Mouse (Mus musculus): ENCODE measurements at regions not wholly inside any gene's neighbourhood (a gene's known extent, or its start where the extent isn't known, plus 50 kb on each side); places are given as distances from the start of the nearest gene placed in this dataset.

GRCm38 (mm10) chr11:91206470-91206869 lies 370.9 kb downstream of the Kif2b start:
- no peak overlapping the region for H3K4me3 ChIP-seq (replicated peaks in 1 of 3; ENCODE audit: low read depth in 2 of 3, low read length in 2 of 3, poor library complexity in 1 of 3)
- H3K9ac ChIP-seq (ENCODE audit: insufficient read depth, low read depth): no peak overlapping the region
- no peak for DNase-seq (ENCODE audit: extremely low read depth)
- in situ Hi-C loops (cut with MboI; ENCODE audit: low pct_ligation_motif_present, low pct_unique_long_range_greater_than_20kb, low sequenced_read_pairs): no loop called here
- no peak overlapping the region for H3K4me2 ChIP-seq (ENCODE audit: insufficient read depth, low read depth, poor library complexity, severe bottlenecking)
- no peaks in the 10 kb centered on the region for H3K36me3 ChIP-seq (replicated peaks in 1 of 2; ENCODE audit: control insufficient read depth in 1 of 2, insufficient read depth in 1 of 2, low read length in 1 of 2)
- H3K9me3 ChIP-seq (replicated peaks; ENCODE audit: low read length): peaks cover 62% of the 10 kb centered on the region
- no peak overlapping the region for H3K27ac ChIP-seq (ENCODE audit: insufficient read depth, low read depth)
- no peaks in the 10 kb centered on the region for H3K4me1 ChIP-seq (ENCODE audit: control insufficient read depth in 1 of 2, insufficient read depth in 2 of 2)
- no peaks in the 10 kb centered on the region for H3K79me2 ChIP-seq (replicated peaks; ENCODE audit: control insufficient read depth, extremely low read depth, insufficient read depth, poor library complexity, severe bottlenecking)
- no peaks in the 10 kb centered on the region for H3K27me3 ChIP-seq (replicated peaks)
- no peak for TF ChIP-seq NELFE (IDR thresholded peaks at IDR 0.05; ENCODE audit: low read depth, low read length)
- no peak for TF ChIP-seq ZNF384 (IDR thresholded peaks at IDR 0.05; ENCODE audit: low read depth, low read length)
- no peak for TF ChIP-seq USF1 (IDR thresholded peaks at IDR 0.05; ENCODE audit: low read depth, low read length)
- no peak for TF ChIP-seq KAT2A (IDR thresholded peaks at IDR 0.05; ENCODE audit: insufficient replicate concordance, low read length)
- TF ChIP-seq UBTF (IDR thresholded peaks at IDR 0.05; ENCODE audit: low read depth, low read length): no peak
- TF ChIP-seq POLR2A (IDR thresholded peaks at IDR 0.05; ENCODE audit: low read depth, low read length): no peak
- no peak for TF ChIP-seq BHLHE40 (IDR thresholded peaks at IDR 0.05; ENCODE audit: low read depth, low read length)
- TF ChIP-seq ELF1 (IDR thresholded peaks at IDR 0.05; ENCODE audit: low read depth, low read length): no peak
- no peak for TF ChIP-seq NRF1 (IDR thresholded peaks at IDR 0.05; ENCODE audit: low read depth, low read length)
- no peak for TF ChIP-seq MYC (IDR thresholded peaks at IDR 0.05; ENCODE audit: low read depth, low read length)
- TF ChIP-seq MEF2A (IDR thresholded peaks at IDR 0.05; ENCODE audit: borderline replicate concordance, low read depth, low read length): no peak
- TF ChIP-seq ETS1 (conservative IDR thresholded peaks at IDR 0.05; ENCODE audit: low read depth, low read length): no peak
- TF ChIP-seq EP300 (IDR thresholded peaks at IDR 0.05; ENCODE audit: low read length): no peak
- dilution Hi-C loops (cut with MboI; ENCODE audit: extremely low pct_ligation_motif_present, extremely low pct_unique_long_range_greater_than_20kb, low sequenced_read_pairs): no loop called here

DNA sequence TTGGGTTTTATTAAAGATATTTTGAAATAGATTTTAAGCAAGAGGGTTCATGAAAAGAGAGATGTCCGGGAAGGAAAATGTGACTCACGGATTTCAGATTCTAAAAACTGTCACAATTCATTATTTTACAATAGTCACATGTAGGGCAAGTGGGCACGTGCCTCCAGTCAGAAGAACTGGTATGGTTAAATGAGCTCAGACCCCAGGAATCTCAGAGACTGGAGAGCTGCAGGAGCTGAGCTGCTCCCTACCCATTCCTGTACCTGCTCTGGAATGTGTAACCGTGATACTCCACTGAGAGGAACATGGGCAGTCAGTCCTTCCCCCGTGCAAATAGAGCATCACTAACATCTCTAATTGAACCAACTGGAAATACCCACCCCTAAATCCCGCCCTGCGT lies 372.9 kb downstream of the Kif2b start:
- dilution Hi-C loops (cut with MboI; ENCODE audit: extremely low pct_ligation_motif_present, extremely low pct_unique_long_range_greater_than_20kb, low sequenced_read_pairs): no loop called here
- in situ Hi-C loops (cut with MboI; ENCODE audit: low pct_ligation_motif_present, low pct_unique_long_range_greater_than_20kb, low sequenced_read_pairs): no loop called here

More for the DNA sequence above, 372.9 kb downstream of the Kif2b start:
- H3K4me1 ChIP-seq (ENCODE audit: control insufficient read depth in 1 of 2, insufficient read depth in 2 of 2): no peaks in the 10 kb centered on the region
- H3K27me3 ChIP-seq (replicated peaks): no peaks in the 10 kb centered on the region
- no peak overlapping the region for H3K4me3 ChIP-seq (replicated peaks in 1 of 3; ENCODE audit: low read depth in 2 of 3, low read length in 2 of 3, poor library complexity in 1 of 3)
- no peak overlapping the region for H3K27ac ChIP-seq (ENCODE audit: insufficient read depth, low read depth)
- no peak for DNase-seq (ENCODE audit: extremely low read depth)
- TF ChIP-seq MYC (IDR thresholded peaks at IDR 0.05; ENCODE audit: low read depth, low read length) (no peak), NELFE (IDR thresholded peaks at IDR 0.05; ENCODE audit: low read depth, low read length) (no peak), MXI1 (IDR thresholded peaks at IDR 0.05; ENCODE audit: low read depth, low read length) (no peak), IRF4 (IDR thresholded peaks at IDR 0.05; ENCODE audit: low read depth, low read length) (no peak), E2F4 (IDR thresholded peaks at IDR 0.05; ENCODE audit: insufficient replicate concordance, low read depth, low read length) (no peak), JUN (IDR thresholded peaks at IDR 0.05; ENCODE audit: insufficient read depth, low read depth, low read length) (no peak), MAFK (IDR thresholded peaks at IDR 0.05; ENCODE audit: insufficient replicate concordance, low read length) (no peak), ZMIZ1 (IDR thresholded peaks at IDR 0.05; ENCODE audit: low read depth, low read length) (no peak), UBTF (IDR thresholded peaks at IDR 0.05; ENCODE audit: low read depth, low read length) (no peak), ZKSCAN1 (IDR thresholded peaks at IDR 0.05; ENCODE audit: borderline replicate concordance, low read depth, low read length) (no peak), CHD1 (IDR thresholded peaks at IDR 0.05; ENCODE audit: low read depth, low read length) (no peak)
- H3K9ac ChIP-seq (ENCODE audit: insufficient read depth, low read depth): no peak overlapping the region
- H3K36me3 ChIP-seq (replicated peaks in 1 of 2; ENCODE audit: control insufficient read depth in 1 of 2, insufficient read depth in 1 of 2, low read length in 1 of 2): no peaks in the 10 kb centered on the region
- H3K4me2 ChIP-seq (ENCODE audit: insufficient read depth, low read depth, poor library complexity, severe bottlenecking): no peak overlapping the region
- no peaks in the 10 kb centered on the region for H3K79me2 ChIP-seq (replicated peaks; ENCODE audit: control insufficient read depth, extremely low read depth, insufficient read depth, poor library complexity, severe bottlenecking)
- peaks cover 57% of the 10 kb centered on the region for H3K9me3 ChIP-seq (replicated peaks; ENCODE audit: low read length)

Data from CH12.LX (cell line).